Mouse (Mus musculus): ENCODE results near the gene Hoxb1.

GRCm38 (mm10) chr11:96405541-96405940 is 40.0 kb downstream of the Hoxb1 start:
- no peak for TF ChIP-seq CTCF (IDR thresholded peaks at IDR 0.05; ENCODE audit: borderline replicate concordance, control insufficient read depth, extremely low read depth, insufficient read depth, low read length, poor library complexity)
- TF ChIP-seq POLR2A (IDR thresholded peaks at IDR 0.05; ENCODE audit: control insufficient read depth, extremely low read depth, insufficient read depth, low read length, poor library complexity), result no peak
